Mouse (Mus musculus): ENCODE data around the gene Eps8l3.

DNA sequence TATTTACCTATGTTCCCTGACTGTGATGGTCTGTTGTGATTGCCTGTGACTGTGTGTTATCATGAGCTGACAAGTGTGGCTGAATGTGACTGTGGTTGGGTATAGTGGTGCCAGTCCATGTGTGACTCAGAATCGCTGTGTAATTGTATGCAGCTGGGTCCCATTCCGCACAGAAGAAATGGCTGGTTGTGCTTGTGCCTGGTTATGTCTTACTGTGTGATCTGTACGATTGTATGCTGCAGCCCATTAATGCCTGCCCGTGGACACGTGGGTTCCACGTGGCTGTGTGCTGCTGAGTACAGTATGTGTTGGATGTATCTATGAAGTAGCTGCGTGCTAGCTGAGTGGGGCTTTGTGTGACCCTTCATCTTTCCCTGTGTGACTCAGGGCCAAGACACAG, 36.2 kb upstream of the Eps8l3 start:
- no peak for TF ChIP-seq CTCF (IDR thresholded peaks at IDR 0.05 in 2 of 3, conservative IDR thresholded peaks at IDR 0.05 in 1 of 3; ENCODE audit: control insufficient read depth in 1 of 3, insufficient read depth in 1 of 3, low read depth in 2 of 3, low read length in 3 of 3, poor library complexity in 1 of 3, severe bottlenecking in 1 of 3)
- no peak for TF ChIP-seq POLR2A (IDR thresholded peaks at IDR 0.05; ENCODE audit: control insufficient read depth in 1 of 2, insufficient read depth in 1 of 2, low read depth in 1 of 2, low read length in 2 of 2, poor library complexity in 1 of 2)
- TF ChIP-seq MAX (IDR thresholded peaks at IDR 0.05; ENCODE audit: low read length) = no peak
- TF ChIP-seq HCFC1 (IDR thresholded peaks at IDR 0.05; ENCODE audit: low read depth, low read length) = no peak
- no peak for TF ChIP-seq ZNF384 (IDR thresholded peaks at IDR 0.05; ENCODE audit: low read depth, low read length)
- TF ChIP-seq TBP (IDR thresholded peaks at IDR 0.05; ENCODE audit: low read depth, low read length) = no peak
- no peak for TF ChIP-seq KAT2A (conservative IDR thresholded peaks at IDR 0.05; ENCODE audit: low read depth, low read length)
- no peak for TF ChIP-seq MAFK (IDR thresholded peaks at IDR 0.05; ENCODE audit: borderline replicate concordance, low read depth, low read length)
